ENCODE assay signal across 10 mouse cellular contexts in the genomic region with DNA sequence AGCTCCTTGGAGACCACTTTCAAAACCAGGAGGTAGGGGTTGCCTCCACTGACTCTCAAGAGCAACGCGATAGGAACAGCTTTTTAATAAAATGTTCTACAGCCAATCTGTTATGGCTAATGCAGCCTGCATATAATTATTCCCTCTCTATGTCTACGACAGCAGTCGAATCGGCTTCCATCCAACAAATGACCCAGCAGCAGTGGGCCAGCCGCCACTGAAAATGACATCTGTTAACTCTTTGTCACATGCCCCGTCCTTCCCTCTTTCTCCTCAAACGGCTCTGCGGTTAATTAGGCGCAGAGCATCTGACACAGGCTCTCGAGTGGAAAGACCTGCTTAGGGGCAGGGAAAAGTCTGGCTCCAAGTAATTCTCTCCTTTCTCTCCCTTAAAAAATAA. TPM values are rescaled to one million over a fixed set of nuclear protein-coding genes. Genes with fewer than 3 reads are reported as not detected.
DNase-seq lines count a peak whose midpoint lies in the region; ATAC-seq and TF ChIP-seq lines count a peak whose summit lies in the region.
"Had no signal": no experiment of that assay in that cellular context is flagged by ENCODE, and none has a peak within 500 bp of the region (broad histone marks: within the 10 kb centered on the region; RNA-seq: fewer than 3 reads in every experiment).

No protein-coding gene starts in this region.

- WGBS in forebrain, embryonic 16.5 days: 5% methylated on average over 11 of the region's 11 CpGs
- 9% methylated on average over 11 of the region's 11 CpGs for whole genome bisulfite sequencing in limb, embryonic 14.5 days
- WGBS in liver, embryonic 11.5 days: 49% methylated on average over 11 of the region's 11 CpGs

- peak; percentile 82 for ATAC-seq in forebrain, embryonic 16.5 days
- peak; percentile 16; the same call in 1 of the 2 replicates for ATAC-seq in limb, embryonic 14.5 days (ENCODE audit: low FRiP score, low read depth)
- no peak for ATAC-seq in liver, embryonic 11.5 days (replicated peaks; ENCODE audit: low FRiP score)
- ATAC-seq: CD4-positive, CD25-positive, alpha-beta regulatory T cell, adult 4 months had no signal

- no peak for TF ChIP-seq POLR2A in limb, embryonic 14.5 days (IDR thresholded peaks at IDR 0.05; ENCODE audit: borderline replicate concordance, extremely low read depth, insufficient read depth, insufficient read length)

- H3K27me3 ChIP-seq in forebrain, embryonic 16.5 days (replicated peaks; ENCODE audit: control insufficient read depth, insufficient read depth, low read length): no peaks in the 10 kb centered on the region
- H3K27me3 ChIP-seq in limb, embryonic 14.5 days (ENCODE audit: control insufficient read depth, insufficient read depth, low read length): no peaks in the 10 kb centered on the region
- H3K27me3 ChIP-seq in liver, embryonic 11.5 days (replicated peaks; ENCODE audit: control insufficient read depth, insufficient read depth, low read length): no peaks in the 10 kb centered on the region

- H3K9me3 ChIP-seq in forebrain, embryonic 16.5 days (ENCODE audit: control insufficient read depth, low read length): no peaks in the 10 kb centered on the region
- H3K9me3 ChIP-seq in limb, embryonic 14.5 days (ENCODE audit: control insufficient read depth, low read length): no peaks in the 10 kb centered on the region
- no peaks in the 10 kb centered on the region for H3K9me3 ChIP-seq in liver, embryonic 11.5 days (ENCODE audit: control insufficient read depth, low read length)

- peaks cover 15% of the 10 kb centered on the region for H3K4me1 ChIP-seq in forebrain, embryonic 16.5 days (replicated peaks; ENCODE audit: control insufficient read depth, insufficient read depth, low read length)
- peaks cover 37% of the 10 kb centered on the region for H3K4me1 ChIP-seq in limb, embryonic 14.5 days (ENCODE audit: control insufficient read depth, insufficient read depth, low read length)
- no peaks in the 10 kb centered on the region for H3K4me1 ChIP-seq in liver, embryonic 11.5 days (replicated peaks; ENCODE audit: control insufficient read depth, insufficient read depth, low read length)

- DNase-seq in embryo, embryonic 10 days (ENCODE audit: low spot score): peak; percentile 65
- no peak for DNase-seq in embryo, embryonic 9.5 days (ENCODE audit: extremely low spot score)
- DNase-seq in brain, adult 2 months (ENCODE audit: low read depth, low spot score): peak; percentile 32
- peak; percentile 56 for DNase-seq in limb, embryonic 14.5 days (ENCODE audit: low spot score)
- DNase-seq in ovary, postnatal 14 days (ENCODE audit: low spot score): no peak
- DNase-seq in ovary, postnatal 36 days (ENCODE audit: low spot score): no peak
- DNase-seq in liver, embryonic 11.5 days (ENCODE audit: low spot score): no peak

- H3K36me3 ChIP-seq in forebrain, embryonic 16.5 days (ENCODE audit: control insufficient read depth, insufficient read depth): no peaks in the 10 kb centered on the region
- H3K36me3 ChIP-seq in limb, embryonic 14.5 days (ENCODE audit: control insufficient read depth, insufficient read depth, low read length): no peaks in the 10 kb centered on the region
- H3K36me3 ChIP-seq in liver, embryonic 11.5 days (ENCODE audit: control insufficient read depth, insufficient read depth, low read length): no peaks in the 10 kb centered on the region

- H3K27ac ChIP-seq in forebrain, embryonic 16.5 days (ENCODE audit: low read length): peak overlapping the region; percentile 54
- H3K27ac ChIP-seq in limb, embryonic 14.5 days (replicated peaks; ENCODE audit: low read depth, low read length): peak overlapping the region; percentile 74
- no peak overlapping the region for H3K27ac ChIP-seq in liver, embryonic 11.5 days (ENCODE audit: low read depth, low read length)
- H3K27ac ChIP-seq: liver, embryonic 14.5 days had no signal

- peak overlapping the region; percentile 25 for H3K4me2 ChIP-seq in forebrain, embryonic 16.5 days (ENCODE audit: low read length)
- H3K4me2 ChIP-seq in limb, embryonic 14.5 days (replicated peaks; ENCODE audit: low read depth, low read length, severe bottlenecking): peak overlapping the region; percentile 35
- H3K4me2 ChIP-seq in liver, embryonic 11.5 days: no peak overlapping the region

- H3K9ac ChIP-seq in forebrain, embryonic 16.5 days (replicated peaks; ENCODE audit: low read depth, low read length): no peak overlapping the region
- 0 out of 2 replicates have a peak overlapping the region, but pooled peaks have one; percentile 12 for H3K9ac ChIP-seq in limb, embryonic 14.5 days (ENCODE audit: low read depth, low read length, severe bottlenecking)
- H3K9ac ChIP-seq in liver, embryonic 11.5 days (ENCODE audit: low read depth, low read length): no peak overlapping the region
- H3K9ac ChIP-seq: liver, embryonic 14.5 days had no signal

- no peak overlapping the region for H3K4me3 ChIP-seq in forebrain, embryonic 16.5 days (replicated peaks; ENCODE audit: low read length)
- no peak overlapping the region for H3K4me3 ChIP-seq in limb, embryonic 14.5 days (replicated peaks; ENCODE audit: low read length)
- H3K4me3 ChIP-seq in liver, embryonic 11.5 days (ENCODE audit: low read depth, low read length): no peak overlapping the region

RNA-seq across cellular contexts. Expression of gene Kctd15, which starts 49.8 kb away (rescaled TPM):
- 25.2 and 28.1 TPM in 2 replicates for polyA plus RNA-seq in forebrain, embryonic 16.5 days (2015; fragmentation: Nextera tagmentation; extraction: Ambion mirVana)
- polyA plus RNA-seq in limb, embryonic 14.5 days (2012; rRNA removed): 77.1 and 97.5 TPM in 2 replicates
- polyA plus RNA-seq in limb, embryonic 14.5 days (2014; fragmentation: Nextera tagmentation; extraction: Ambion mirVana): 18.7 and 20.7 TPM in 2 replicates
- 4.3 and 4.9 TPM in 2 replicates for polyA plus RNA-seq in liver, embryonic 11.5 days (2014; fragmentation: Nextera tagmentation; extraction: Ambion mirVana)
- polyA plus RNA-seq: CD4-positive, CD25-positive, alpha-beta regulatory T cell, adult 4 months had no signal

Comparison
In these comparisons a context has a peak if more than half of its experiments do, and no peak if none do; other contexts are left out.
1. DNase-seq: peak in embryo, embryonic 10 days (single experiment), brain, adult 2 months (single experiment) and limb, embryonic 14.5 days (single experiment); none in embryo, embryonic 9.5 days (single experiment), ovary, postnatal 14 days (single experiment), ovary, postnatal 36 days (single experiment) and liver, embryonic 11.5 days (single experiment).